Mouse (Mus musculus) myocyte (in vitro differentiated cells): ENCODE data around the gene Agbl3.

Experiments
- CEBPB ChIP-seq: IDR thresholded peaks from 2 replicates; pipeline ENCODE4 v1.6.1; 2011; ENCODE audit warnings: mild to moderate bottlenecking, moderate library complexity; ENCODE audit not compliant: poor library complexity, insufficient read depth, severe bottlenecking
- E2F4 ChIP-seq: IDR thresholded peaks from one replicate; pipeline ENCODE4 v1.6.1; 2011; ENCODE audit warnings: mild to moderate bottlenecking, control low read depth, moderate library complexity; ENCODE audit not compliant: insufficient read depth
- MAX ChIP-seq: IDR thresholded peaks from one replicate; pipeline ENCODE4 v1.6.1; 2011; ENCODE audit warnings: low read depth, mild to moderate bottlenecking, control low read depth
- MYOD1 ChIP-seq, 3 experiments: IDR thresholded peaks; one replicate each; pipeline ENCODE4 v1.6.1; 2011; ENCODE audit warnings: control low read depth in 2 of 3, low read depth in 2 of 3, mild to moderate bottlenecking in 2 of 3, moderate library complexity in 1 of 3; ENCODE audit not compliant: insufficient read length in 2 of 3, control insufficient read depth in 1 of 3
- MYOG ChIP-seq, 3 experiments: IDR thresholded peaks; one replicate each; pipeline ENCODE4 v1.6.1; 2011; ENCODE audit warnings: control low read depth in 2 of 3, low read depth in 2 of 3, mild to moderate bottlenecking in 2 of 3; ENCODE audit not compliant: insufficient read length in 2 of 3, control insufficient read depth in 1 of 3, insufficient read depth in 1 of 3
- POLR2A ChIP-seq: IDR thresholded peaks from one replicate; pipeline ENCODE4 v1.6.1; 2011; ENCODE audit warnings: low read depth, mild to moderate bottlenecking, control low read depth, moderate library complexity; ENCODE audit not compliant: insufficient read length
- POLR2AphosphoS2 ChIP-seq: IDR thresholded peaks from one replicate; pipeline ENCODE4 v1.6.1; 2011; ENCODE audit warnings: low read depth, control low read depth; ENCODE audit not compliant: insufficient read length
- REST ChIP-seq: IDR thresholded peaks from one replicate; pipeline ENCODE4 v1.6.1; 2011; ENCODE audit warnings: mild to moderate bottlenecking, control low read depth, moderate library complexity; ENCODE audit not compliant: insufficient read depth, insufficient read length
- SRF ChIP-seq: IDR thresholded peaks from one replicate; pipeline ENCODE4 v1.6.1; 2011; ENCODE audit warnings: low read depth; ENCODE audit not compliant: control insufficient read depth, insufficient read length
- TCF12 ChIP-seq: IDR thresholded peaks from one replicate; pipeline ENCODE4 v1.6.1; 2011; ENCODE audit warnings: mild to moderate bottlenecking, control low read depth; ENCODE audit not compliant: poor library complexity, insufficient read depth, severe bottlenecking
- TCF3 ChIP-seq: IDR thresholded peaks from one replicate; pipeline ENCODE4 v1.6.1; 2011; ENCODE audit warnings: low read depth, control low read depth; ENCODE audit not compliant: insufficient read length
- USF1 ChIP-seq: IDR thresholded peaks from one replicate; pipeline ENCODE4 v1.6.1; 2011; ENCODE audit warnings: low read depth, mild to moderate bottlenecking, control low read depth, moderate library complexity

DNA sequence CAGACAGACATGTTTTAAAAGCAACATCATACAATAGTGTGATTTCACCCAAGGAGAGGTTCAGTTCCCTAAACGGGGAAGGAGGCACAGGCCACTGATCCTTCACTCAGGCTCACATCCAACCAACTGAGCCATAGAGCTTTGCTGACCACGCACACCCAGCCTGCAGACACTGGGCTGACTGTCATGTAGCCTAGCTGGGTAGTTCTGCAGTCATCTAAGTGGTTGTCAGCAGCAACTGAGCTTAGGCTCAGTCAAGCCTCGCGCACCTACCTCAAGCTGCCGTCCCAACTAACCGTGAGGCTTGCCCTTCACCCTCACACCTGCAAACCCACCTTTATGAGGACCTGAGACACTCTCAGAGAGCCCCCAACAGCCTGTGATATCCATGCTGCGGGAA, 91.7 kb downstream of the Agbl3 start:
- TF ChIP-seq USF1 (no peak), E2F4 (no peak), POLR2A (peak; percentile 30), MYOD1 (IDR thresholded peaks at IDR 0.05; ENCODE audit: control insufficient read depth in 1 of 3, insufficient read length in 2 of 3, low read depth in 2 of 3) (no peak), REST (no peak), MAX (no peak), POLR2AphosphoS2 (peak; percentile 63), SRF (no peak), CEBPB (no peak), MYOG (IDR thresholded peaks at IDR 0.05; ENCODE audit: control insufficient read depth in 1 of 3, insufficient read depth in 1 of 3, insufficient read length in 2 of 3, low read depth in 2 of 3) (no peak), TCF12 (no peak), TCF3 (no peak)
